Mouse (Mus musculus) right cerebral cortex, postnatal 10 days (tissue): ENCODE results near the gene Stox2.

Experiments used
- DNase-seq, 2 experiments: peaks; one replicate each; pipeline ENCODE4 v3.0.0; 2021; ENCODE audit warnings: low spot score in 2 of 2

Stox2 gene

GRCm38 (mm10) chr8:47354523-47355168 lies 91.5 kb downstream of the Stox2 start:
- DNase-seq: peak; percentile 60 to 70

GRCm38 (mm10) chr8:47351914-47352701 lies 94.1 kb downstream of the Stox2 start:
- no peak for DNase-seq

GRCm38 (mm10) chr8:47349082-47349481 lies 97.1 kb downstream of the Stox2 start:
- peak in 1 of 2 experiments; percentile 11 for DNase-seq

GRCm38 (mm10) chr8:47347809-47348208 lies 98.4 kb downstream of the Stox2 start:
- no peak for DNase-seq

- DNase-seq: peak; percentile 92
These were observed 100.4 kb downstream of the Stox2 start for GRCm38 (mm10) chr8:47345772-47346103.

- DNase-seq: no peak
These were observed 100.9 kb downstream of the Stox2 start for GRCm38 (mm10) chr8:47345085-47345771.

- DNase-seq: no peak
These were observed 104.7 kb downstream of the Stox2 start for GRCm38 (mm10) chr8:47341474-47341873.

GRCm38 (mm10) chr8:47338691-47339323 lies 107.4 kb downstream of the Stox2 start:
- DNase-seq: no peak

GRCm38 (mm10) chr8:47336433-47336832 lies 109.7 kb downstream of the Stox2 start:
- no peak for DNase-seq

GRCm38 (mm10) chr8:47335940-47336339 lies 110.2 kb downstream of the Stox2 start:
- no peak for DNase-seq

GRCm38 (mm10) chr8:47334223-47334757 lies 111.9 kb downstream of the Stox2 start:
- DNase-seq: peak; percentile 90 to 97

- peak in 1 of 2 experiments; percentile 50 for DNase-seq
These were observed 113.2 kb downstream of the Stox2 start for GRCm38 (mm10) chr8:47332941-47333340.

- DNase-seq: no peak
These were observed 115.2 kb downstream of the Stox2 start for GRCm38 (mm10) chr8:47330982-47331381.

GRCm38 (mm10) chr8:47326348-47326747 lies 119.8 kb downstream of the Stox2 start:
- DNase-seq: no peak

GRCm38 (mm10) chr8:47324117-47324820 lies 121.9 kb downstream of the Stox2 start:
- peak; percentile 42 to 51 for DNase-seq

- DNase-seq: no peak
These were observed 124.9 kb downstream of the Stox2 start for GRCm38 (mm10) chr8:47321282-47321681.

GRCm38 (mm10) chr8:47320707-47321106 lies 125.5 kb downstream of the Stox2 start:
- DNase-seq: no peak

- no peak for DNase-seq
These were observed 127.7 kb downstream of the Stox2 start for GRCm38 (mm10) chr8:47318468-47318867.

GRCm38 (mm10) chr8:47308176-47308575 lies 138.0 kb downstream of the Stox2 start:
- no peak for DNase-seq

GRCm38 (mm10) chr8:47306372-47306771 lies 139.8 kb downstream of the Stox2 start:
- no peak for DNase-seq

GRCm38 (mm10) chr8:47305880-47306279 lies 140.3 kb downstream of the Stox2 start:
- DNase-seq: no peak
